Mouse (Mus musculus): ENCODE measurements around the gene Rarb.

- TF ChIP-seq CTCF (IDR thresholded peaks at IDR 0.05; ENCODE audit: low read depth) (0 out of 2 replicates have a peak, but pooled peaks have one; percentile 5), EP300 (IDR thresholded peaks at IDR 0.05; ENCODE audit: low read depth) (no peak)
These were observed 213.5 kb downstream of the Rarb start for GRCm38 (mm10) chr14:16605480-16605879.
